In genomic region chr9:91361033-91361855, GRCm38 (mm10) we compare ENCODE assay signal across 8 mouse cellular contexts. TPM values are rescaled to one million over a fixed set of nuclear protein-coding genes. Genes with fewer than 3 reads are reported as not detected.
DNase-seq lines count a peak whose midpoint lies in the region; ATAC-seq and TF ChIP-seq lines count a peak whose summit lies in the region.
"Had no signal": no experiment of that assay in that cellular context is flagged by ENCODE, and none has a peak within 500 bp of the region (broad histone marks: within the 10 kb centered on the region; RNA-seq: fewer than 3 reads in every experiment).

No protein-coding gene starts in this region.

- H3K4me3 ChIP-seq in lung, postnatal 0 days (ENCODE audit: low read depth, low read length) = peak overlapping the region; percentile 45; the same call in 1 of the 2 replicates
- H3K4me3 ChIP-seq in embryonic fibroblast, embryonic 13.5 days (ENCODE audit: insufficient read depth, low read length) = peak overlapping the region; percentile 45
- peak overlapping the region; percentile 36 for H3K4me3 ChIP-seq in limb, embryonic 15.5 days

- DNase-seq in lung, postnatal 0 days (ENCODE audit: low spot score) = no peak
- DNase-seq in lung, postnatal 4 days = no peak
- no peak for DNase-seq in testis, postnatal 14 days (ENCODE audit: low spot score)
- no peak for DNase-seq in right cerebral cortex, postnatal 4 days
- DNase-seq in adrenal gland, adult 18-20 months (ENCODE audit: low spot score in 2 of 2) = no peak

- H3K36me3 ChIP-seq in lung, postnatal 0 days (ENCODE audit: insufficient read depth, low read length) = no peaks in the 10 kb centered on the region
- no peaks in the 10 kb centered on the region for H3K36me3 ChIP-seq in limb, embryonic 15.5 days

- no peaks in the 10 kb centered on the region for H3K9me3 ChIP-seq in lung, postnatal 0 days (ENCODE audit: low read length)
- no peaks in the 10 kb centered on the region for H3K9me3 ChIP-seq in limb, embryonic 15.5 days

- no peak overlapping the region for H3K27ac ChIP-seq in lung, postnatal 0 days (ENCODE audit: low read length)
- H3K27ac ChIP-seq in embryonic fibroblast, embryonic 13.5 days (ENCODE audit: insufficient read depth, low read length) = no peak overlapping the region
- H3K27ac ChIP-seq in limb, embryonic 15.5 days = no peak overlapping the region

- H3K4me1 ChIP-seq in lung, postnatal 0 days (ENCODE audit: insufficient read depth, low read depth, low read length) = 0 out of 2 replicates have a peak, but pooled peaks cover 3% of the 10 kb centered on the region
- H3K4me1 ChIP-seq in embryonic fibroblast, embryonic 13.5 days (ENCODE audit: control insufficient read depth, insufficient read depth, low read length) = no peaks in the 10 kb centered on the region
- H3K4me1 ChIP-seq in limb, embryonic 15.5 days = peaks cover 27% of the 10 kb centered on the region

- H3K27me3 ChIP-seq in lung, postnatal 0 days (replicated peaks; ENCODE audit: insufficient read depth, low read length) = peaks cover 78% of the 10 kb centered on the region
- H3K27me3 ChIP-seq in limb, embryonic 15.5 days = peaks cover 87% of the 10 kb centered on the region

- under 1% methylated on average over 34 of the region's 35 CpGs for WGBS in lung, postnatal 0 days
- WGBS in limb, embryonic 15.5 days = 2% methylated on average over 35 of the region's 35 CpGs

- no peak overlapping the region for H3K9ac ChIP-seq in lung, postnatal 0 days (replicated peaks; ENCODE audit: low read depth)
- H3K9ac ChIP-seq in limb, embryonic 15.5 days = no peak overlapping the region

- TF ChIP-seq CTCF in lung, postnatal 0 days (IDR thresholded peaks at IDR 0.05) = no peak
- TF ChIP-seq CTCF in embryonic fibroblast, embryonic 13.5 days (IDR thresholded peaks at IDR 0.05; ENCODE audit: borderline replicate concordance, insufficient read depth, low read length) = no peak

- no peak for TF ChIP-seq POLR2A in embryonic fibroblast, embryonic 13.5 days (IDR thresholded peaks at IDR 0.05; ENCODE audit: low read depth, low read length)

- peak overlapping the region; percentile 61 for H3K4me2 ChIP-seq in lung, postnatal 0 days (replicated peaks; ENCODE audit: low read depth, low read length)
- H3K4me2 ChIP-seq in limb, embryonic 15.5 days = peak overlapping the region; percentile 44; the same call in 1 of the 2 replicates

- no peak for TF ChIP-seq EP300 in lung, postnatal 0 days (IDR thresholded peaks at IDR 0.05)

- ATAC-seq in lung, postnatal 0 days = no peak
- no peak for ATAC-seq in limb, embryonic 15.5 days (ENCODE audit: insufficient number of reproducible peaks, low FRiP score, low TSS enrichment, low read depth)

RNA-seq across cellular contexts. Expression of gene Zic4, which starts 1.0 kb away (rescaled TPM):
- polyA plus RNA-seq in lung, postnatal 0 days (2015; fragmentation: Nextera tagmentation; extraction: Ambion mirVana) = not detected in 2 replicates
- 1.6 and 2.6 TPM in 2 replicates for polyA plus RNA-seq in embryonic fibroblast, embryonic 13.5 days (2011; ENCODE audit: insufficient read length, low read depth, missing spikeins)
- 0.21 and 0.24 TPM in 2 replicates for polyA plus RNA-seq in limb, embryonic 15.5 days (2015; fragmentation: Nextera tagmentation; extraction: Ambion mirVana)
- total RNA-seq in adrenal gland, adult 18-20 months (2021) = not detected
- total RNA-seq: liver, adult 2 months had no signal
- polyA plus RNA-seq: liver, adult 2 months had no signal

RNA-seq across cellular contexts. Expression of gene Zic1, which starts 4.4 kb away (rescaled TPM):
- polyA plus RNA-seq in lung, postnatal 0 days (2015; fragmentation: Nextera tagmentation; extraction: Ambion mirVana) = not detected in 2 replicates
- polyA plus RNA-seq in embryonic fibroblast, embryonic 13.5 days (2011; ENCODE audit: insufficient read length, low read depth, missing spikeins) = 4.0 and 8.9 TPM in 2 replicates
- polyA plus RNA-seq in limb, embryonic 15.5 days (2015; fragmentation: Nextera tagmentation; extraction: Ambion mirVana) = 0.14 and 0.15 TPM in 2 replicates
- not detected for total RNA-seq in adrenal gland, adult 18-20 months (2021)
- total RNA-seq: liver, adult 2 months had no signal
- polyA plus RNA-seq: liver, adult 2 months had no signal
